Mouse (Mus musculus) E14TG2a.4 (cell line): ENCODE results near the gene Eef2kmt.

Source experiments
- CTCF ChIP-seq: conservative IDR thresholded peaks from 2 replicates; pipeline ENCODE4 v1.5.1; 2014; ENCODE audit warnings: low read length
- NANOG ChIP-seq: IDR thresholded peaks from 2 replicates; pipeline ENCODE4 v1.6.1; 2014; ENCODE audit warnings: borderline replicate concordance, low read length, mixed read lengths
- POU5F1 ChIP-seq: IDR thresholded peaks from 2 replicates; pipeline ENCODE4 v1.6.1; 2014; ENCODE audit warnings: low read length, borderline replicate concordance

DNA sequence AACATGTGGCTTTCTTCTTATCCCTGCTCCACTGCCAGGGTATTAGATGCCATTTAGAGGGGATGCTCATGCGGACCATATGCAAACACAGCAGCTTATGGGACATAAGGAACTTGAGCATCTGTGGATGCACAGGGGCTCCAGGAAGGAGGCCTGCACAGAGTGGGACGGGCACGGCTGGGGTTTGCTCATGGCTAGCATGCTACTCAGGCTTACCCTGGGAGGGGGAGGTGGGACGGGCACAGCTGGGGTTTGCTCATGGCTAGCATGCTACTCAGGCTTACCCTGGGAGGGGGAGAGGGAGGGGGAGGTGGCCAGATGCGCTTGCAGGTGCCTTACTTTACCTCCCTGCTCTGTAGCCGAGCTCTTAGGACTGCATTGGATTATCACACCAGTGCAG, 12.9 kb downstream of the Eef2kmt start:
- TF ChIP-seq CTCF (no peak), NANOG (no peak), POU5F1 (no peak)
